Mouse (Mus musculus) layer of hippocampus, adult 9-10 months (tissue): ENCODE measurements around the gene Olfr351.

ENCODE experiments used
- DNase-seq: peaks from one replicate; pipeline ENCODE4 v3.0.0; 2022; ENCODE audit warnings: low spot score

Olfr351 gene

DNA sequence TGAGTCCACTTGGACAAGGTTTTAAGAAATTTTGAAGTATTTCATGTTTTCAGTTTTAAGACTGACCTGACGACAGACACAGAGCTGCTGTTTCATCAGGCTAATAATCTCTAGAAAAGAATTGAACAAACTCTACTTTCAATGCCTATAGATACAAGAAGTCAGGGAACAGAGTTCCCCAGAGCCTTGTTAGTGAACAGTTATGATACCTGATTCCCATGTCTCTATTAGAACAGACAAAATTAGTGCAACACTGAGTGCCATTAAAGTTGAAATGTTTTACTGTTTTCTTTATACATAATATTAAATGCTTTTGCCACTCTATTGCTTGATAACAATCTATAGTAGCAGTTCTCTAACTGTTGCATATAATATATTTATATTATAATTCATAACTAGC, at the start of gene Olfr351:
Gene Olfr351, minus strand, starts transcription at position 101 of the 400 bp plus-strand sequence.
- DNase-seq: no peak

DNA sequence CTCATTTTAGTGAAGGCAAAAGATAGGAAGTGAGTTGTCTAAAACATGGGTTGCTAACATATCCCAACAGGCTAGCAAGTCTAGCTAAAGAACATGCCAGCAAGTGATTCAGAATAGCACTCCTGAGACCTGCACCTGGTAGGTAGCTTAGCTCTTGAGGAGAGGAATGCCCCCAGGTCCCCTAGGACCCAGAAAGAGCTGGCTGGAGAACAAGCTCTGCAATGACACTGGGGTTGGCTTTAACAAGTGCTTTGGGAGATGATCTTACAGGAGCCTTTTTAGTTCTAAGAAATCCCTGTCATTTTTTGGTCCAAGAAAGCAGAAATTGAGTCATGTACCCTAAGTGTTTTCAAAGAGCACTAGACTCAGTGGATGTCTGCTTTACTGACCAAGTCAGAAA, 42.9 kb upstream of the Olfr351 start, which contains the start of gene Olfr354:
Gene Olfr354, plus strand, starts transcription at position 301 of the 400 bp plus-strand sequence.
- no peak for DNase-seq

DNA sequence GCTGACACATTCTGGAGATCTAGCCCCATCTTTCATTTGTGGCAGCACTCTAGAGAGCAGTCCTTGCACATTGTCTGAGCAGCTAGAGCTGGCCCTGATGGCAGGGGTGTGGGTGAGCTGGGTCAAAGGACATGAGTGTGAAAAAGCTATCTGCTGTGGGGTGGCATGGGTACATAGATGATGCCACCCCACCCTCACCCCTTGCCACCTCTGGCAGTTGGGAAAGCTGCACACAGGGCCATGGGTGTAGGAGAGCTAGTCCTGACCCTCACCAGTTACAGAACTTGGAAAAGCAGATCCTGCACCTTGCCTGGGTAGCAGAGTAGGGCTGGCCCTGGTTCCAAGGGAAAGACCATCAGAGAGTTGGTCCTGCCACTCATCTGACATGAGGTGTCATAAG, 34.7 kb upstream of the Olfr351 start:
- DNase-seq: no peak

DNA sequence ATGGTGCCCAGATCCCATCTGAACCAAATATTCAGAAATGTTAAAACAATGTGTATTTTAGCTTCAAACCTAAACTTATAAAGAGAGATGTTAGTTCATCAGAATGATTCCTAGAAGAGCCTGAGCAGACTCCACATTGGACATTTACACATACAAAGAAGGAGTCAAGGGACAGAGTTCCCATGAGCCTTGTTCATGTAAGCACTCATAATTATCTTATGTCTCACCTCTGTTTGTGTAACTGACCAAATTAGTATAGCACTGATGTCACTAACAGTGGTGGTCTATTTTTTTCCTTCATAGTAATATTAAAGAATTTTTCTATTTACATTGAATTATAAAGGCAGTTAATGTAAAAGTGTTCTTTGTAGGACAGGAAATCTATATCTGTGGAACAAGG, 30.4 kb upstream of the Olfr351 start, which contains the start of gene Olfr353:
Gene Olfr353, minus strand, starts transcription at position 101 of the 400 bp plus-strand sequence.
- no peak for DNase-seq

DNA sequence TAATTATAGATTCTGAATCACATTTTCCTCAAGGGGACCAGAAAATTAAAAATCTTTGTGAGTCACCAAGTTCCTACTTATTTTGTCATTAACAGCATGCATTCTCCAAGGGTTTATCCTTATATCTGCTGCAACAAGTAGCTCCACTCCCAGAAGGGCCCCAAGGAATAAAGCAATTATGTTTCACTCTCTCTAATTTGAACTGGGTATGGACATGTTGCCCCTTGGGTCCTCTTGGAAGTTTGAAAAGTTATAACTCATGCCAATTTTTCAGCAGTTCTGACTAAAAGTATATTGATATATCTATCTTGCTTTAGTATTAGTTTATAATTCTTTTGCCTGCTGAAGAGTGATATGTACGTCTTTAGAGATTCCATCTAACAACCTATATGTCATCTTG, 5.7 kb upstream of the Olfr351 start, which contains the start of gene Olfr352:
Gene Olfr352, plus strand, starts transcription at position 301 of the 400 bp plus-strand sequence.
- DNase-seq: no peak

DNA sequence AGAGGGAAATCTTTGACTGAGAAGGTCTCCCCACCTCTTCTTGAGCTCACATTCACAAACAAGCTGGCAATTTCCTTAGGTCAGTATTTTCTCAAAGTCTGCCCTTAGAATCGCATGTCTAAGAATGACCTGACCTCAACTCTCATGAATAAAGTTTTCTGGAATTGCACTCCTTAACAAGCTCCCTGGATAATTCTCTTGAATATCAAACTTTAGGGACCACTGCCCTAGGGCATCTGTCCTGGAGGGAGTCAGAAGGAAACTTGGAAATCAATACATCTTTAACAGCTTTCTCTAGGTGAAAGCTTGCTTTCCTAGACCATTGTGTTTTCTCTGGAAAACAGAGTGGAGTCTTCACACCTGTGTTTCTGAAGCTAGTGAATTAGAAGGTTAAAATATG, 16.4 kb downstream of the Olfr351 start, which contains the start of gene Olfr350:
Gene Olfr350, plus strand, starts transcription at position 301 of the 400 bp plus-strand sequence.
- no peak for DNase-seq

DNA sequence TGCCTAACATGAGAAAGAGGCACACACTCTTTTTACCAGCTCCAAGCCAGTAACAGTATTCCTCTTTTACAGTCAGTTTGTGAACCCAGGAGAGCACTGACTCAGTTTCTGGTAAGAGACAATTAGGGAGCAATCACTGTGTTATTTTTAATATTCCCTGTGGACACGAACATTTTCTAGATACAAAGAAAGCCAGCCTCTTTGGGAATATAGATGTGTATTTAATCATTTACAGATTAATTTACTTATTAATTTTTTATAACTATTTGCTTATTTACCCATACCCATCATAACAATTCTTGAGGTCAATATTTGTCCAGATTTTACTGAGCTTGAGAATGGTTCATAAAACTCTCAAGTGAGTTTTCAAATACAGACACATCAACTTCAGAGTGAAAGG, 45.5 kb downstream of the Olfr351 start, which contains the start of gene Olfr3:
Gene Olfr3, minus strand, starts transcription at position 101 of the 400 bp plus-strand sequence.
- DNase-seq: no peak
